Mouse (Mus musculus): ENCODE measurements around the gene Crhr1.

- no peak for TF ChIP-seq CTCF (IDR thresholded peaks at IDR 0.05; ENCODE audit: control insufficient read depth, insufficient read depth, low read length)
- no peak for TF ChIP-seq POLR2A (IDR thresholded peaks at IDR 0.05; ENCODE audit: borderline replicate concordance, control insufficient read depth, low read depth, low read length)
Observed at GRCm38 (mm10) chr11:104186135-104186836, 53.6 kb downstream of the Crhr1 start, which contains the start of gene Sppl2c.

Measured in bone marrow, adult 2 months (tissue).